Mouse (Mus musculus): ENCODE results near the gene Vasp. TPM values are rescaled to one million over a fixed set of nuclear protein-coding genes. Genes with fewer than 3 reads are reported as not detected.
A peak's percentile ranks its signal among the peaks of the same experiment; 100 is the strongest.

Vasp gene
- total and polyA plus RNA-seq, 2 experiments from 2014 or later, result 35.5 to 62.6 TPM

GRCm38 (mm10) chr7:19226817-19227797 lies 44.5 kb downstream of the Vasp start:
- Histone ChIP-seq H3K9me3 (ENCODE audit: low read length) (no peaks in the 10 kb centered on the region), H3K36me3 (ENCODE audit: insufficient read depth, low read length) (no peaks in the 10 kb centered on the region), H3K4me3 (ENCODE audit: low read length) (peak overlapping the region; percentile 55), H3K27ac (peak overlapping the region; percentile 86), H3K9ac (replicated peaks; ENCODE audit: low read length) (peak overlapping the region; percentile 62), H3K27me3 (ENCODE audit: insufficient read depth, low read length) (no peaks in the 10 kb centered on the region), H3K4me2 (ENCODE audit: low read depth, low read length) (peak overlapping the region; percentile 76), H3K4me1 (ENCODE audit: insufficient read depth, low read length) (peaks cover 4% of the 10 kb centered on the region)
- 16% methylated on average over 20 of the region's 20 CpGs for WGBS
- no peak for TF ChIP-seq CTCF (IDR thresholded peaks at IDR 0.05; ENCODE audit: low read depth)
- peak; percentile 8 for ATAC-seq
- peak; percentile 74 for DNase-seq (ENCODE audit: low spot score)

DNA sequence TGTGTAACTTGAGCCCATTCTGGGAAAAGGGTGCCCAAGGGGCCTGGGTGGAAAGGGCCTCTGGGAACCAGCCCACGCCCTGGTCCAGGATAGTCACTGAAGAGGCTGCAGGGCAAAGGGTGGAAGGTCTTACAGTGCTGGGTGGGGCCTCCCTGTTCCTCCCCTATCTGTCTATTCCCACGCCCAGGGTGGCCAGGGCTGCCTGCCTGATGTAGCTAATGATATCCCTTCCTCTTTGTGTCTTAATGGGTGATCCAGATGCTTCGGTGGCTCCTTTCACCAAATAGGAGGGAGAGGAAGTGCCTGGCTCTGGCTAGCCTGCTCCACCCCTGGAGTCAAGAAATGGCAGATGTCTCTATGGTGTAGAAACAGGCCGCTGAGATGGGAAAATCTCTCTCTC lies 46.7 kb downstream of the Vasp start:
- no peak for DNase-seq (ENCODE audit: low spot score)
- Histone ChIP-seq H3K9ac (replicated peaks; ENCODE audit: low read length) (no peak overlapping the region), H3K4me2 (ENCODE audit: low read depth, low read length) (no peak overlapping the region), H3K27ac (no peak overlapping the region), H3K27me3 (ENCODE audit: insufficient read depth, low read length) (no peaks in the 10 kb centered on the region), H3K36me3 (ENCODE audit: insufficient read depth, low read length) (no peaks in the 10 kb centered on the region), H3K4me3 (ENCODE audit: low read length) (no peak overlapping the region), H3K4me1 (ENCODE audit: insufficient read depth, low read length) (peaks cover 4% of the 10 kb centered on the region), H3K9me3 (ENCODE audit: low read length) (no peaks in the 10 kb centered on the region)
- 90% methylated on average over 4 of the region's 4 CpGs for WGBS
- no peak for TF ChIP-seq CTCF (IDR thresholded peaks at IDR 0.05; ENCODE audit: low read depth)
- ATAC-seq, result no peak

- Histone ChIP-seq H3K4me1 (ENCODE audit: insufficient read depth, low read length) (peaks cover 4% of the 10 kb centered on the region; the same call in 1 of the 2 replicates), H3K4me3 (ENCODE audit: low read length) (no peak overlapping the region), H3K36me3 (ENCODE audit: insufficient read depth, low read length) (no peaks in the 10 kb centered on the region), H3K9ac (replicated peaks; ENCODE audit: low read length) (no peak overlapping the region), H3K4me2 (ENCODE audit: low read depth, low read length) (no peak overlapping the region), H3K27me3 (ENCODE audit: insufficient read depth, low read length) (no peaks in the 10 kb centered on the region), H3K27ac (no peak overlapping the region), H3K9me3 (ENCODE audit: low read length) (no peaks in the 10 kb centered on the region)
- TF ChIP-seq CTCF (IDR thresholded peaks at IDR 0.05; ENCODE audit: low read depth), result no peak
- DNase-seq (ENCODE audit: low spot score) (no peak), ATAC-seq (no peak)
- WGBS, result 89% methylated on average over 14 of the region's 14 CpGs
These were observed 48.7 kb downstream of the Vasp start for GRCm38 (mm10) chr7:19222875-19223274.

DNA sequence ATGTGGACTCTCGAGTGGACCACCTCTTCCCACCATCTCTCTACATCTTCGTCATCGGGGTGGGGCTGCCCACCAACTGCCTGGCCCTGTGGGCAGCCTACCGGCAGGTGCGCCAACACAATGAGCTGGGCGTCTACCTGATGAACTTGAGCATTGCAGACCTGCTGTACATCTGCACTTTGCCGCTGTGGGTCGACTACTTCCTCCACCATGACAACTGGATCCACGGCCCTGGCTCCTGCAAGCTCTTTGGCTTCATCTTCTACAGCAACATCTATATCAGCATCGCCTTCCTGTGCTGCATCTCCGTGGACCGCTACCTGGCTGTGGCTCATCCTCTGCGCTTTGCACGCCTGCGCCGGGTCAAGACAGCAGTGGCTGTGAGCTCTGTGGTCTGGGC lies 49.4 kb downstream of the Vasp start:
- Histone ChIP-seq H3K4me1 (ENCODE audit: insufficient read depth, low read length) (peaks cover 4% of the 10 kb centered on the region; the same call in 1 of the 2 replicates), H3K4me2 (ENCODE audit: low read depth, low read length) (no peak overlapping the region), H3K27ac (no peak overlapping the region), H3K27me3 (ENCODE audit: insufficient read depth, low read length) (no peaks in the 10 kb centered on the region), H3K9me3 (ENCODE audit: low read length) (no peaks in the 10 kb centered on the region), H3K36me3 (ENCODE audit: insufficient read depth, low read length) (no peaks in the 10 kb centered on the region), H3K4me3 (ENCODE audit: low read length) (no peak overlapping the region), H3K9ac (replicated peaks; ENCODE audit: low read length) (no peak overlapping the region)
- no peak for TF ChIP-seq CTCF (IDR thresholded peaks at IDR 0.05; ENCODE audit: low read depth)
- ATAC-seq (no peak), DNase-seq (ENCODE audit: low spot score) (no peak)
- WGBS, result 96% methylated on average over 16 of the region's 16 CpGs

DNA sequence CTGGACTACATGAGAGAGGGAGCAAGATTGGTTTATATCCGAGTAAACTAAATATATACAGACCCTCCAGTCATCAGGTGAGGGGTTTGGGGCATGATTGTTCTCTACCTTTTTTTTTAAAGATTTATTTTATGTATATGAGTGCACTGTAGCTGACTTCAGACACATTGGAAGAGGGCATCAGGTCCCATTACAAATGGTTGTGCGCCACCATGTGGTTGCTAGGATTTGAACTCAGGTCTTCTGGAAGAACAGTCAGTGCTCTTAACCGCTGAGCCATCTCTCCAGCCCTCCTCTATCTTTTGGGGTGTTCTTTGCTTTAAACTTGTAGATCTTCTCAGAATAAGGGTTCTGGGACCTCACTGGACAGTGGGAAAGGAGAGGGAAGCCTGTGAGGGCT lies 51.6 kb downstream of the Vasp start:
- Histone ChIP-seq H3K4me1 (ENCODE audit: insufficient read depth, low read length) (no peaks in the 10 kb centered on the region), H3K27ac (no peak overlapping the region), H3K27me3 (ENCODE audit: insufficient read depth, low read length) (no peaks in the 10 kb centered on the region), H3K4me3 (ENCODE audit: low read length) (no peak overlapping the region), H3K4me2 (ENCODE audit: low read depth, low read length) (no peak overlapping the region), H3K36me3 (ENCODE audit: insufficient read depth, low read length) (no peaks in the 10 kb centered on the region), H3K9me3 (ENCODE audit: low read length) (no peaks in the 10 kb centered on the region), H3K9ac (replicated peaks; ENCODE audit: low read length) (no peak overlapping the region)
- DNase-seq (ENCODE audit: low spot score), result no peak
- no peak for ATAC-seq
- no peak for TF ChIP-seq CTCF (IDR thresholded peaks at IDR 0.05; ENCODE audit: low read depth)
- WGBS, result 64% methylated on average over 3 of the region's 3 CpGs

GRCm38 (mm10) chr7:19217944-19218343 lies 53.7 kb downstream of the Vasp start:
- ATAC-seq, result peak; percentile 46; the same call in 1 of the 2 replicates
- Histone ChIP-seq H3K27ac (no peak overlapping the region), H3K9ac (replicated peaks; ENCODE audit: low read length) (no peak overlapping the region), H3K27me3 (ENCODE audit: insufficient read depth, low read length) (no peaks in the 10 kb centered on the region), H3K4me1 (ENCODE audit: insufficient read depth, low read length) (no peaks in the 10 kb centered on the region), H3K4me3 (ENCODE audit: low read length) (no peak overlapping the region), H3K9me3 (ENCODE audit: low read length) (no peaks in the 10 kb centered on the region), H3K4me2 (ENCODE audit: low read depth, low read length) (no peak overlapping the region), H3K36me3 (ENCODE audit: insufficient read depth, low read length) (no peaks in the 10 kb centered on the region)
- DNase-seq (ENCODE audit: low spot score), result peak; percentile 9
- no peak for TF ChIP-seq CTCF (IDR thresholded peaks at IDR 0.05; ENCODE audit: low read depth)
- 21% methylated on average over 2 of the region's 3 CpGs for WGBS

DNA sequence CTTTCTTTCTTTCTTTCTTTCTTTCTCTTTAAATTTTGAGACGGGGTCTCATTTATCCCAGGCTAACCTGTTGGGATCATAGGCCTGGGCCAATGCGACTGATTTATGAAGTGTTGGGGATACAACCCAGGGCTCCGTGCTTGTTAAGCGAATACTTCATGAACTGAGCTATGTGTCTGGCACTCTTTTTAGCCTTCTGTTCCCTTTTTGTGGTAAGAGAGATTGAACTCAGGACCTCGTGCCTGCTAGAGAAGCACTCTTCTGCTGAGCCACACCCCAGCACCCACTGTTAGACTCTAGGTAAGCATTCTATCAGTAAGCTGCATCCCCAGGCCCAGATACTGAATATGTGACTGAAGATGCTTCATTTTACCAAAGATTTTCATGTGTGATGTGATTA lies 54.1 kb downstream of the Vasp start:
- no peak overlapping the region for H3K4me3 ChIP-seq (ENCODE audit: low read length)
- ATAC-seq (no peak), DNase-seq (ENCODE audit: low spot score) (no peak)
- H3K4me1 ChIP-seq (ENCODE audit: insufficient read depth, low read length), result no peaks in the 10 kb centered on the region
- no peak overlapping the region for H3K4me2 ChIP-seq (ENCODE audit: low read depth, low read length)
- no peaks in the 10 kb centered on the region for H3K9me3 ChIP-seq (ENCODE audit: low read length)
- H3K27ac ChIP-seq, result no peak overlapping the region
- no peak overlapping the region for H3K9ac ChIP-seq (replicated peaks; ENCODE audit: low read length)
- H3K36me3 ChIP-seq (ENCODE audit: insufficient read depth, low read length), result no peaks in the 10 kb centered on the region
- no peak for TF ChIP-seq CTCF (IDR thresholded peaks at IDR 0.05; ENCODE audit: low read depth)
- no peaks in the 10 kb centered on the region for H3K27me3 ChIP-seq (ENCODE audit: insufficient read depth, low read length)
- WGBS, result 73% methylated on average over 5 of the region's 5 CpGs

All from hindbrain, postnatal 0 days (tissue).